8 mouse cellular contexts compared by ENCODE assay signal in genomic region chr15:98630540-98630939, GRCm38 (mm10). TPM values are rescaled to one million over a fixed set of nuclear protein-coding genes. Genes with fewer than 3 reads are reported as not detected.
DNase-seq lines count a peak whose midpoint lies in the region; ATAC-seq lines count a peak whose summit lies in the region.

TSS of gene Cacnb3 (plus strand) at chr15:98630840.

- no peak for ATAC-seq in megakaryocyte, adult 5-6 weeks (ENCODE audit: poor library complexity, severe bottlenecking)
- no peak for ATAC-seq in intestine, embryonic 16.5 days
- no peak for ATAC-seq in midbrain, embryonic 16.5 days

- WGBS in intestine, embryonic 16.5 days, result 53% methylated on average over 4 of the region's 4 CpGs
- 38% methylated on average over 4 of the region's 4 CpGs for WGBS in midbrain, embryonic 16.5 days

- H3K9ac ChIP-seq in intestine, embryonic 16.5 days (ENCODE audit: low read depth, low read length), result peak within 1 kb of the TSS; percentile 72; the same call in 1 of the 2 replicates
- peak within 1 kb of the TSS; percentile 96 for H3K9ac ChIP-seq in midbrain, embryonic 16.5 days (ENCODE audit: low read depth, low read length)

- peaks cover 69% of the 10 kb centered on the region for H3K4me1 ChIP-seq in megakaryocyte, embryonic 14.5 days
- peaks cover 55% of the 10 kb centered on the region for H3K4me1 ChIP-seq in intestine, embryonic 16.5 days (ENCODE audit: control insufficient read depth, insufficient read depth, low read length)
- H3K4me1 ChIP-seq in midbrain, embryonic 16.5 days (ENCODE audit: control insufficient read depth, insufficient read depth, low read length), result peaks cover 25% of the 10 kb centered on the region

- peak within 1 kb of the TSS; percentile 90 for H3K4me3 ChIP-seq in megakaryocyte, embryonic 14.5 days (replicated peaks)
- H3K4me3 ChIP-seq in intestine, embryonic 16.5 days (ENCODE audit: low read length), result peak within 1 kb of the TSS; percentile 83
- H3K4me3 ChIP-seq in midbrain, embryonic 16.5 days (ENCODE audit: low read depth, low read length), result peak within 1 kb of the TSS; percentile 84

- peaks cover 95% of the 10 kb centered on the region for H3K27me3 ChIP-seq in megakaryocyte, embryonic 14.5 days (replicated peaks)
- peaks cover 3% of the 10 kb centered on the region; the same call in 1 of the 2 replicates for H3K27me3 ChIP-seq in intestine, embryonic 16.5 days (replicated peaks; ENCODE audit: control insufficient read depth, insufficient read depth, low read length)
- H3K27me3 ChIP-seq in midbrain, embryonic 16.5 days (ENCODE audit: control insufficient read depth, insufficient read depth, low read depth, low read length), result no peaks in the 10 kb centered on the region

- no peaks in the 10 kb centered on the region for H3K36me3 ChIP-seq in megakaryocyte, embryonic 14.5 days (replicated peaks; ENCODE audit: low read length)
- H3K36me3 ChIP-seq in intestine, embryonic 16.5 days (ENCODE audit: control insufficient read depth, insufficient read depth, low read length), result no peaks in the 10 kb centered on the region
- H3K36me3 ChIP-seq in midbrain, embryonic 16.5 days (ENCODE audit: control insufficient read depth, insufficient read depth, low read length), result no peaks in the 10 kb centered on the region

- 0 out of 2 replicates have a peak within 1 kb of the TSS, but pooled peaks have one; percentile 20 for H3K27ac ChIP-seq in intestine, embryonic 16.5 days (ENCODE audit: low read length)
- H3K27ac ChIP-seq in midbrain, embryonic 16.5 days (ENCODE audit: low read length), result peak within 1 kb of the TSS; percentile 98

- H3K9me3 ChIP-seq in megakaryocyte, embryonic 14.5 days, result peaks cover 16% of the 10 kb centered on the region
- no peaks in the 10 kb centered on the region for H3K9me3 ChIP-seq in intestine, embryonic 16.5 days (ENCODE audit: control insufficient read depth, low read length)
- no peaks in the 10 kb centered on the region for H3K9me3 ChIP-seq in midbrain, embryonic 16.5 days (replicated peaks; ENCODE audit: control insufficient read depth, low read length, poor library complexity, severe bottlenecking)

- DNase-seq in adrenal gland, adult 18-20 months (ENCODE audit: low spot score in 2 of 2), result no peak
- DNase-seq in adrenal gland, adult (ENCODE audit: inconsistent age in 2 of 2, low spot score in 1 of 2), result no peak
- DNase-seq in ovary, postnatal 10 days (ENCODE audit: low spot score), result no peak
- DNase-seq in adipocyte (ENCODE audit: low spot score), result no peak

- peak within 1 kb of the TSS; percentile 98 for H3K4me2 ChIP-seq in intestine, embryonic 16.5 days (ENCODE audit: low read depth, low read length)
- peak within 1 kb of the TSS; percentile 69 for H3K4me2 ChIP-seq in midbrain, embryonic 16.5 days (ENCODE audit: low read length)

RNA-seq across cellular contexts. Expression of gene Cacnb3, which starts in this region (rescaled TPM):
- 10 to 100 TPM; 11.9 to 14.3 TPM for total RNA-seq in adrenal gland, adult 18-20 months (2021)
- polyA plus RNA-seq in megakaryocyte, embryonic 14.5 days (2012; ENCODE audit: insufficient read depth, low replicate concordance), result 0.46 TPM in 1 of 2 replicates, not detected in the other
- total RNA-seq in megakaryocyte, adult 5-6 weeks (2015), result 0.04 TPM in 1 of 2 replicates, not detected in the other
- total RNA-seq in megakaryocyte, adult 5-6 weeks (2017), result 0.11 TPM in 1 of 2 replicates, not detected in the other
- 20.3 and 22.8 TPM in 2 replicates for polyA plus RNA-seq in intestine, embryonic 16.5 days (2015; fragmentation: Nextera tagmentation; extraction: Ambion mirVana)
- 198 and 205 TPM in 2 replicates for polyA plus RNA-seq in midbrain, embryonic 16.5 days (2015; fragmentation: Nextera tagmentation; extraction: Ambion mirVana)

Comparison
In these comparisons a context has a peak if more than half of its experiments do, and no peak if none do; other contexts are left out.
1. RNA of gene Cacnb3 (total RNA-seq): 11.9 to 14.3 TPM in adrenal gland, adult 18-20 months; 0.04 to 0.11 TPM in megakaryocyte, adult 5-6 weeks; every median in the first group is over 10 times any median in the second.
2. RNA of gene Cacnb3 (polyA plus RNA-seq): 198 to 205 TPM in midbrain, embryonic 16.5 days and 20.3 to 22.8 TPM in intestine, embryonic 16.5 days; 0.46 TPM in megakaryocyte, embryonic 14.5 days; every median in the first group is over 10 times any median in the second.
3. Peak in every context shown above with its lines, with median percentiles within 50 percentile points of each other: H3K4me3 ChIP-seq.